Comparison of ENCODE assay signal across 8 mouse cellular contexts in genomic region chr3:154596934-154597554, GRCm38 (mm10). TPM values are rescaled to one million over a fixed set of nuclear protein-coding genes. Genes with fewer than 3 reads are reported as not detected.
DNase-seq lines count a peak whose midpoint lies in the region; ATAC-seq and TF ChIP-seq lines count a peak whose summit lies in the region.

TSS of gene Tyw3 (minus strand) at chr3:154597104.

- H3K36me3 ChIP-seq in heart, embryonic 12.5 days, result peaks cover 23% of the 10 kb centered on the region
- H3K36me3 ChIP-seq in kidney, postnatal 0 days (ENCODE audit: insufficient read depth, low read length), result 0 out of 2 replicates have a peak, but pooled peaks cover 9% of the 10 kb centered on the region
- H3K36me3 ChIP-seq in liver, embryonic 11.5 days (ENCODE audit: control insufficient read depth, insufficient read depth, low read length), result peaks cover 2% of the 10 kb centered on the region; the same call in 1 of the 2 replicates
- peaks cover 12% of the 10 kb centered on the region for H3K36me3 ChIP-seq in stomach, embryonic 14.5 days (ENCODE audit: control insufficient read depth, insufficient read depth, low read length)

- peaks cover 8% of the 10 kb centered on the region for H3K4me1 ChIP-seq in heart, embryonic 12.5 days (replicated peaks)
- 0 out of 2 replicates have a peak, but pooled peaks cover 3% of the 10 kb centered on the region for H3K4me1 ChIP-seq in kidney, postnatal 0 days (replicated peaks; ENCODE audit: insufficient read depth, low read length)
- H3K4me1 ChIP-seq in liver, embryonic 11.5 days (replicated peaks; ENCODE audit: control insufficient read depth, insufficient read depth, low read length), result peaks cover 6% of the 10 kb centered on the region
- H3K4me1 ChIP-seq in stomach, embryonic 14.5 days (ENCODE audit: control insufficient read depth, insufficient read depth, low read length), result 0 out of 2 replicates have a peak, but pooled peaks cover 3% of the 10 kb centered on the region

- H3K27me3 ChIP-seq in heart, embryonic 12.5 days (replicated peaks), result no peaks in the 10 kb centered on the region
- no peaks in the 10 kb centered on the region for H3K27me3 ChIP-seq in kidney, postnatal 0 days (ENCODE audit: insufficient read depth, low read length)
- H3K27me3 ChIP-seq in liver, embryonic 11.5 days (replicated peaks; ENCODE audit: control insufficient read depth, insufficient read depth, low read length), result no peaks in the 10 kb centered on the region
- no peaks in the 10 kb centered on the region for H3K27me3 ChIP-seq in stomach, embryonic 14.5 days (ENCODE audit: control insufficient read depth, insufficient read depth, low read length)

- ATAC-seq in erythroid progenitor cell, adult 5-6 weeks (replicated peaks; ENCODE audit: low FRiP score, poor library complexity, severe bottlenecking), result peak; percentile 85
- peak; percentile 96 for ATAC-seq in heart, embryonic 12.5 days (ENCODE audit: insufficient number of reproducible peaks, low FRiP score)
- ATAC-seq in kidney, postnatal 0 days (replicated peaks; ENCODE audit: low FRiP score, low read depth), result peak; percentile 94
- ATAC-seq in liver, embryonic 11.5 days (replicated peaks; ENCODE audit: low FRiP score), result peak; percentile 94
- peak; percentile 94 for ATAC-seq in stomach, embryonic 14.5 days (ENCODE audit: insufficient number of reproducible peaks, insufficient read depth, low FRiP score, low read depth)

- peak; percentile 64 for TF ChIP-seq CTCF in kidney, postnatal 0 days (IDR thresholded peaks at IDR 0.05; ENCODE audit: low read depth)

- peak within 1 kb of the TSS; percentile 96 for H3K27ac ChIP-seq in heart, embryonic 12.5 days (ENCODE audit: poor library complexity, severe bottlenecking)
- peak within 1 kb of the TSS; percentile 99 for H3K27ac ChIP-seq in kidney, postnatal 0 days
- peak within 1 kb of the TSS; percentile 85 for H3K27ac ChIP-seq in liver, embryonic 11.5 days (ENCODE audit: low read depth, low read length)
- peak within 1 kb of the TSS; percentile 97 for H3K27ac ChIP-seq in stomach, embryonic 14.5 days (ENCODE audit: low read length)

- H3K9ac ChIP-seq in heart, embryonic 12.5 days, result peak within 1 kb of the TSS; percentile 91
- H3K9ac ChIP-seq in kidney, postnatal 0 days (ENCODE audit: low read depth, low read length), result peak within 1 kb of the TSS; percentile 90
- H3K9ac ChIP-seq in liver, embryonic 11.5 days (ENCODE audit: low read depth, low read length), result peak within 1 kb of the TSS; percentile 90
- H3K9ac ChIP-seq in stomach, embryonic 14.5 days (replicated peaks; ENCODE audit: low read depth, low read length), result peak within 1 kb of the TSS; percentile 75

- no peaks in the 10 kb centered on the region for H3K9me3 ChIP-seq in heart, embryonic 12.5 days (replicated peaks)
- no peaks in the 10 kb centered on the region for H3K9me3 ChIP-seq in kidney, postnatal 0 days (replicated peaks; ENCODE audit: low read length)
- H3K9me3 ChIP-seq in liver, embryonic 11.5 days (ENCODE audit: control insufficient read depth, low read length), result no peaks in the 10 kb centered on the region
- no peaks in the 10 kb centered on the region for H3K9me3 ChIP-seq in stomach, embryonic 14.5 days (ENCODE audit: control insufficient read depth, low read depth, low read length)

- WGBS in heart, embryonic 12.5 days, result under 1% methylated on average over 38 of the region's 38 CpGs
- under 1% methylated on average over 38 of the region's 38 CpGs for WGBS in kidney, postnatal 0 days
- under 1% methylated on average over 38 of the region's 38 CpGs for WGBS in liver, embryonic 11.5 days
- under 1% methylated on average over 38 of the region's 38 CpGs for WGBS in stomach, embryonic 14.5 days

- peak; percentile 95 for DNase-seq in CD4-positive helper T cell, adult 2 months (ENCODE audit: low read depth, low spot score)
- DNase-seq in brain, embryonic 18.5 days (ENCODE audit: low read depth, low spot score), result peak; percentile 91
- DNase-seq in kidney, postnatal 0 days (ENCODE audit: low spot score), result peak; percentile 97
- DNase-seq in liver, embryonic 11.5 days (ENCODE audit: low spot score), result peak; percentile 93
- DNase-seq in naive thymus-derived CD4-positive, alpha-beta T cell, adult 2 months (ENCODE audit: low read depth), result peak; percentile 95

- H3K4me3 ChIP-seq in heart, embryonic 12.5 days, result peak within 1 kb of the TSS; percentile 96
- peak within 1 kb of the TSS; percentile 85 for H3K4me3 ChIP-seq in kidney, postnatal 0 days (replicated peaks; ENCODE audit: low read depth, low read length)
- peak within 1 kb of the TSS; percentile 90 for H3K4me3 ChIP-seq in liver, embryonic 11.5 days (ENCODE audit: low read depth, low read length)
- H3K4me3 ChIP-seq in stomach, embryonic 14.5 days (ENCODE audit: low read depth, low read length), result peak within 1 kb of the TSS; percentile 87

- H3K4me2 ChIP-seq in heart, embryonic 12.5 days, result peak within 1 kb of the TSS; percentile 87
- H3K4me2 ChIP-seq in kidney, postnatal 0 days (ENCODE audit: low read length), result peak within 1 kb of the TSS; percentile 87
- H3K4me2 ChIP-seq in liver, embryonic 11.5 days, result peak within 1 kb of the TSS; percentile 65
- H3K4me2 ChIP-seq in stomach, embryonic 14.5 days (replicated peaks; ENCODE audit: low read depth, low read length), result peak within 1 kb of the TSS; percentile 68

RNA-seq across cellular contexts. Expression of gene Tyw3, which starts in this region (rescaled TPM):
- total RNA-seq in erythroid progenitor cell, adult 5-6 weeks (2015; ENCODE audit: low replicate concordance), result 1.4 and 2.5 TPM in 2 replicates
- 0.51 TPM in 1 of 2 replicates, not detected in the other for total RNA-seq in erythroid progenitor cell, adult 5-6 weeks (2017; ENCODE audit: low replicate concordance)
- polyA plus RNA-seq in heart, embryonic 12.5 days (2016; fragmentation: Nextera tagmentation; extraction: Ambion mirVana), result 7.8 and 9.0 TPM in 2 replicates
- 16.3 and 16.8 TPM in 2 replicates for polyA plus RNA-seq in kidney, postnatal 0 days (2015; fragmentation: Nextera tagmentation; extraction: Ambion mirVana)
- polyA plus RNA-seq in liver, embryonic 11.5 days (2014; fragmentation: Nextera tagmentation; extraction: Ambion mirVana), result 8.2 and 10.7 TPM in 2 replicates
- polyA plus RNA-seq in stomach, embryonic 14.5 days (2014; fragmentation: Nextera tagmentation; extraction: Ambion mirVana), result 15.3 and 16.0 TPM in 2 replicates

Comparison
In these comparisons a context has a peak if more than half of its experiments do, and no peak if none do; other contexts are left out.
1. Peak in every context shown above with its lines: DNase-seq, ATAC-seq, H3K4me3 ChIP-seq and H3K27ac ChIP-seq.